ENCODE assay signal across 8 mouse cellular contexts in genomic region chr2:93045818-93046508, GRCm38 (mm10). TPM values are rescaled to one million over a fixed set of nuclear protein-coding genes. Genes with fewer than 3 reads are reported as not detected.
A peak's percentile ranks its signal among the peaks of the same experiment; 100 is the strongest.
DNase-seq lines count a peak whose midpoint lies in the region; ATAC-seq and TF ChIP-seq lines count a peak whose summit lies in the region.

Gene Prdm11, minus strand, starts transcription at chr2:93046167.

- H3K27ac ChIP-seq in forebrain, embryonic 13.5 days, result peak within 1 kb of the TSS; percentile 91
- peak within 1 kb of the TSS; percentile 94 for H3K27ac ChIP-seq in kidney, embryonic 15.5 days
- H3K27ac ChIP-seq in liver, embryonic 14.5 days, result no peak within 1 kb of the TSS; the same call in 1 of the 2 replicates
- peak within 1 kb of the TSS; percentile 94 for H3K27ac ChIP-seq in neural tube, embryonic 15.5 days (replicated peaks)

- no peaks in the 10 kb centered on the region for H3K27me3 ChIP-seq in forebrain, embryonic 13.5 days
- H3K27me3 ChIP-seq in kidney, embryonic 15.5 days, result no peaks in the 10 kb centered on the region
- H3K27me3 ChIP-seq in liver, embryonic 14.5 days (ENCODE audit: control insufficient read depth, insufficient read depth, low read length), result no peaks in the 10 kb centered on the region; the same call in 1 of the 2 replicates
- H3K27me3 ChIP-seq in neural tube, embryonic 15.5 days (replicated peaks), result no peaks in the 10 kb centered on the region

- peak within 1 kb of the TSS; percentile 97 for H3K9ac ChIP-seq in forebrain, embryonic 13.5 days
- peak within 1 kb of the TSS; percentile 97 for H3K9ac ChIP-seq in kidney, embryonic 15.5 days
- peak within 1 kb of the TSS; percentile 76 for H3K9ac ChIP-seq in liver, embryonic 14.5 days (replicated peaks)
- H3K9ac ChIP-seq in neural tube, embryonic 15.5 days (replicated peaks), result peak within 1 kb of the TSS; percentile 87

- H3K4me2 ChIP-seq in forebrain, embryonic 13.5 days, result peak within 1 kb of the TSS; percentile 77
- H3K4me2 ChIP-seq in kidney, embryonic 15.5 days, result peak within 1 kb of the TSS; percentile 66
- H3K4me2 ChIP-seq in liver, embryonic 14.5 days (ENCODE audit: low read depth), result peak within 1 kb of the TSS; percentile 62
- peak within 1 kb of the TSS; percentile 72 for H3K4me2 ChIP-seq in neural tube, embryonic 15.5 days

- DNase-seq in left cerebral cortex, adult 18-20 months (ENCODE audit: low spot score in 2 of 2), result no peak
- DNase-seq in left cerebral cortex, adult 11 months (ENCODE audit: low spot score), result no peak
- DNase-seq in liver, embryonic 14.5 days (ENCODE audit: low read depth in 3 of 3, low spot score in 3 of 3), result no peak
- no peak for DNase-seq in frontal cortex, postnatal 36 days (ENCODE audit: low spot score in 2 of 2)

- peak within 1 kb of the TSS; percentile 85 for H3K4me3 ChIP-seq in forebrain, embryonic 13.5 days
- peak within 1 kb of the TSS; percentile 86 for H3K4me3 ChIP-seq in kidney, embryonic 15.5 days (replicated peaks)
- peak within 1 kb of the TSS; percentile 77 to 78 for H3K4me3 ChIP-seq in liver, embryonic 14.5 days (ENCODE audit: insufficient read depth in 1 of 2, low read depth in 2 of 2, low read length in 2 of 2)
- H3K4me3 ChIP-seq in neural tube, embryonic 15.5 days (replicated peaks), result peak within 1 kb of the TSS; percentile 72

- peak; percentile 8 for ATAC-seq in activated CD4-positive, CD25-positive, alpha-beta regulatory T cell, adult 4 months
- ATAC-seq in forebrain, embryonic 13.5 days, result peak; percentile 40
- ATAC-seq in kidney, embryonic 15.5 days (replicated peaks; ENCODE audit: low FRiP score), result peak; percentile 16; the same call in 1 of the 2 replicates
- ATAC-seq in liver, embryonic 14.5 days (ENCODE audit: insufficient read depth), result peak; percentile 38; the same call in 1 of the 2 replicates
- ATAC-seq in neural tube, embryonic 15.5 days (ENCODE audit: low FRiP score), result peak; percentile 58

- H3K36me3 ChIP-seq in forebrain, embryonic 13.5 days (ENCODE audit: poor library complexity, severe bottlenecking), result no peaks in the 10 kb centered on the region
- H3K36me3 ChIP-seq in kidney, embryonic 15.5 days, result 0 out of 2 replicates have a peak, but pooled peaks cover 8% of the 10 kb centered on the region
- no peaks in the 10 kb centered on the region for H3K36me3 ChIP-seq in liver, embryonic 14.5 days (replicated peaks; ENCODE audit: control insufficient read depth, insufficient read depth, low read depth)
- no peaks in the 10 kb centered on the region for H3K36me3 ChIP-seq in neural tube, embryonic 15.5 days

- WGBS in forebrain, embryonic 13.5 days, result under 1% methylated on average over 54 of the region's 90 CpGs
- WGBS in kidney, embryonic 15.5 days, result under 1% methylated on average over 72 of the region's 90 CpGs
- under 1% methylated on average over 89 of the region's 90 CpGs for WGBS in liver, embryonic 14.5 days (ENCODE audit: insufficient replicate concordance)
- under 1% methylated on average over 81 of the region's 90 CpGs for WGBS in neural tube, embryonic 15.5 days

- H3K4me1 ChIP-seq in forebrain, embryonic 13.5 days, result peaks cover 33% of the 10 kb centered on the region
- peaks cover 53% of the 10 kb centered on the region for H3K4me1 ChIP-seq in kidney, embryonic 15.5 days
- peaks cover 6 to 19% of the 10 kb centered on the region in 2 experiments; a peak in 3 of 4 replicates for H3K4me1 ChIP-seq in liver, embryonic 14.5 days (replicated peaks; ENCODE audit: control insufficient read depth in 2 of 2, insufficient read depth in 2 of 2, low read length in 1 of 2)
- peaks cover 35% of the 10 kb centered on the region for H3K4me1 ChIP-seq in neural tube, embryonic 15.5 days

- no peak for TF ChIP-seq EP300 in liver, embryonic 14.5 days (IDR thresholded peaks at IDR 0.05; ENCODE audit: low read depth)

- no peaks in the 10 kb centered on the region for H3K9me3 ChIP-seq in forebrain, embryonic 13.5 days (replicated peaks)
- H3K9me3 ChIP-seq in kidney, embryonic 15.5 days (replicated peaks), result no peaks in the 10 kb centered on the region
- no peaks in the 10 kb centered on the region for H3K9me3 ChIP-seq in liver, embryonic 14.5 days (ENCODE audit: control insufficient read depth, low read length)
- no peaks in the 10 kb centered on the region for H3K9me3 ChIP-seq in neural tube, embryonic 15.5 days (replicated peaks)

- TF ChIP-seq CTCF in liver, embryonic 14.5 days (IDR thresholded peaks at IDR 0.05; ENCODE audit: low read depth), result no peak

RNA-seq across cellular contexts. Expression of gene Prdm11, which starts in this region (rescaled TPM):
- 10 to 100 TPM; 21.1 to 22.5 TPM for total RNA-seq in left cerebral cortex, adult 18-20 months (2021)
- 1 to 10 TPM in 1 of 2 experiments, under 1 TPM in 1; 0.99 to 1.3 TPM for polyA plus RNA-seq in activated CD4-positive, CD25-positive, alpha-beta regulatory T cell, adult 4 months (2017; shearing (Covaris generic))
- 1.4 and 1.9 TPM in 2 replicates for polyA plus RNA-seq in forebrain, embryonic 13.5 days (2015; fragmentation: Nextera tagmentation; extraction: Ambion mirVana)
- polyA plus RNA-seq in kidney, embryonic 15.5 days (2015; fragmentation: Nextera tagmentation; extraction: Ambion mirVana), result 5.5 and 7.1 TPM in 2 replicates
- polyA plus RNA-seq in liver, embryonic 14.5 days (2012; rRNA removed), result 3.7 and 3.8 TPM in 2 replicates
- 1.4 and 1.8 TPM in 2 replicates for polyA plus RNA-seq in liver, embryonic 14.5 days (2014; fragmentation: Nextera tagmentation; extraction: Ambion mirVana)
- polyA plus RNA-seq in neural tube, embryonic 15.5 days (2015; fragmentation: Nextera tagmentation; extraction: Ambion mirVana), result 3.2 and 3.9 TPM in 2 replicates

Comparison
In these comparisons a context has a peak if more than half of its experiments do, and no peak if none do; other contexts are left out.
1. ATAC-seq: peak in every context shown above with its lines; median percentile 58 in neural tube, embryonic 15.5 days; 40 in forebrain, embryonic 13.5 days; 38 in liver, embryonic 14.5 days; 16 in kidney, embryonic 15.5 days; 8 in activated CD4-positive, CD25-positive, alpha-beta regulatory T cell, adult 4 months.